Mouse (Mus musculus): ENCODE measurements around the gene Nlk. TPM values are rescaled to one million over a fixed set of nuclear protein-coding genes. Genes with fewer than 3 reads are reported as not detected.

Gene Nlk
- 10 to 100 TPM; 12.9 to 15.8 TPM for total RNA-seq (2023)

GRCm38 (mm10) chr11:78696777-78697752 is at the start of gene Nlk:
Gene Nlk (minus strand): TSS chr11:78697373.

GRCm38 (mm10) chr11:78550168-78551058 is 146.8 kb downstream of the Nlk start, which contains the start of gene Tmem97:
Gene Tmem97 (minus strand): TSS chr11:78550777.

GRCm38 (mm10) chr11:78536080-78536689 is 161.0 kb downstream of the Nlk start, which contains the start of the genes Tnfaip1 and Ift20:
Gene Tnfaip1 (minus strand): TSS chr11:78536332.
Gene Ift20 (plus strand): TSS chr11:78536361.

Other genes with a start within 250 kb of the Nlk start
- gene Slc46a1, start 231.7 kb downstream of the Nlk start, total RNA-seq (2023): 1 to 10 TPM in 1 of 2 experiments, under 1 TPM in 1; 0.79 to 2.1 TPM
- under 1 TPM; 0.29 to 0.35 TPM for gene Sarm1, start 199.6 kb downstream of the Nlk start, total RNA-seq (2023)
- not detected for gene Vtn, start 198.3 kb downstream of the Nlk start, total RNA-seq (2023)
- gene Sebox, start 193.9 kb downstream of the Nlk start, total RNA-seq (2023): not detected
- gene Tmem199, start 185.2 kb downstream of the Nlk start, total RNA-seq (2023): 1 to 10 TPM; 8.0 to 9.7 TPM
- 10 to 100 TPM; 20.7 to 23.2 TPM for gene Poldip2, start 185.2 kb downstream of the Nlk start, total RNA-seq (2023)
- gene Tnfaip1, start 161.0 kb downstream of the Nlk start, total RNA-seq (2023): 1 to 10 TPM; 5.8 to 7.1 TPM
- 10 to 100 TPM; 30.1 to 31.4 TPM for gene Ift20, start 161.0 kb downstream of the Nlk start, total RNA-seq (2023)
- 10 to 100 TPM; 11.5 to 11.6 TPM for gene Tmem97, start 146.6 kb downstream of the Nlk start, total RNA-seq (2023)
- 1 to 10 TPM; 5.6 to 9.8 TPM for gene Ccnq, start 54.4 kb upstream of the Nlk start, total RNA-seq (2023)
- 1 to 10 TPM; 3.4 to 4.1 TPM for gene Lyrm9, start 129.2 kb upstream of the Nlk start, total RNA-seq (2023)
- gene Nos2, start 223.4 kb upstream of the Nlk start, total RNA-seq (2023): not detected

Measured in neutrophil, adult 83 days (primary cell).